Mouse (Mus musculus) CH12.LX (cell line): ENCODE measurements at regions not wholly inside any gene's neighbourhood (a gene's known extent, or its start where the extent isn't known, plus 50 kb on each side); places are given as distances from the start of the nearest gene placed in this dataset.

Experiments used
- DNase-seq: peaks from one replicate; pipeline ENCODE4 v3.0.0-alpha.2; 2013; ENCODE audit errors: extremely low read depth
- H3K27ac ChIP-seq: 2 replicates; pipeline ENCODE4 v1.5.1; 2012; ENCODE audit warnings: low read depth, mild to moderate bottlenecking, control low read depth, moderate library complexity; ENCODE audit not compliant: insufficient read depth
- H3K27me3 ChIP-seq: replicated peaks from 2 replicates; pipeline ENCODE3; 2012; ENCODE audit warnings: inconsistent platforms
- H3K36me3 ChIP-seq, 2 experiments: replicated peaks in 1 of 2; 2 replicates each; pipeline versions ENCODE3 to v1.6.1; 2012; ENCODE audit warnings: inconsistent platforms in 1 of 2, low read length in 1 of 2, mild to moderate bottlenecking in 1 of 2, mixed read lengths in 1 of 2, moderate library complexity in 1 of 2; ENCODE audit not compliant: control insufficient read depth in 1 of 2, insufficient read depth in 1 of 2
- H3K4me1 ChIP-seq, 2 experiments: 2 replicates each; pipeline ENCODE4 v1.6.1; 2012; ENCODE audit warnings: inconsistent platforms in 1 of 2, moderate library complexity in 1 of 2; ENCODE audit not compliant: insufficient read depth in 2 of 2, control insufficient read depth in 1 of 2
- H3K4me2 ChIP-seq: 2 replicates; pipeline ENCODE4 v1.6.1; 2012; ENCODE audit warnings: low read depth, mild to moderate bottlenecking, control low read depth; ENCODE audit not compliant: poor library complexity, insufficient read depth, severe bottlenecking
- H3K4me3 ChIP-seq, 3 experiments: fragments of 150-350 bp in 1 of 3; sonication (generic) in 1 of 3; replicated peaks in 1 of 3; 2 replicates each; pipeline versions ENCODE3 to v1.5.1; 2011 to 2012; ENCODE audit warnings: low read depth in 2 of 3, low read length in 2 of 3, mild to moderate bottlenecking in 2 of 3, moderate library complexity in 2 of 3, control low read depth in 1 of 3, improper control_type of control experiment in 1 of 3, inconsistent platforms in 1 of 3, mixed read lengths in 1 of 3; ENCODE audit not compliant: poor library complexity in 1 of 3
- H3K79me2 ChIP-seq: replicated peaks from 2 replicates; pipeline ENCODE4 v1.6.1; 2012; ENCODE audit warnings: mild to moderate bottlenecking, moderate library complexity; ENCODE audit not compliant: control insufficient read depth, poor library complexity, insufficient read depth, severe bottlenecking; ENCODE audit errors: extremely low read depth
- H3K9ac ChIP-seq: 2 replicates; pipeline ENCODE4 v1.6.1; 2012; ENCODE audit warnings: low read depth, mild to moderate bottlenecking, control low read depth, moderate library complexity; ENCODE audit not compliant: insufficient read depth
- H3K9me3 ChIP-seq: replicated peaks from 2 replicates; pipeline ENCODE3; 2012; ENCODE audit warnings: low read length, inconsistent platforms, mixed read lengths
- BHLHE40 ChIP-seq: IDR thresholded peaks from 2 replicates; pipeline ENCODE4 v1.6.1; 2011; ENCODE audit warnings: mild to moderate bottlenecking, low read depth, low read length, improper control_type of control experiment
- E2F4 ChIP-seq: IDR thresholded peaks from 2 replicates; pipeline ENCODE4 v1.6.1; 2011; ENCODE audit warnings: low read depth, low read length, improper control_type of control experiment; ENCODE audit not compliant: insufficient replicate concordance
- JUN ChIP-seq: IDR thresholded peaks from 2 replicates; pipeline ENCODE4 v1.6.1; 2011; ENCODE audit warnings: low read depth, mild to moderate bottlenecking, low read length, improper control_type of control experiment, moderate library complexity; ENCODE audit not compliant: insufficient read depth
- JUND ChIP-seq: conservative IDR thresholded peaks from 2 replicates; pipeline ENCODE4 v1.6.1; 2011; ENCODE audit warnings: low read depth, low read length, improper control_type of control experiment
- MAFK ChIP-seq: IDR thresholded peaks from 2 replicates; pipeline ENCODE4 v1.6.1; 2011; ENCODE audit warnings: low read length, improper control_type of control experiment; ENCODE audit not compliant: insufficient replicate concordance
- MAX ChIP-seq: IDR thresholded peaks from 2 replicates; pipeline ENCODE4 v1.6.1; 2011; ENCODE audit warnings: low read length, improper control_type of control experiment
- MAZ ChIP-seq: IDR thresholded peaks from 2 replicates; pipeline ENCODE4 v1.6.1; 2012; ENCODE audit warnings: low read depth, mild to moderate bottlenecking, inconsistent platforms, low read length, improper control_type of control experiment, moderate library complexity
- MEF2A ChIP-seq: IDR thresholded peaks from 2 replicates; pipeline ENCODE4 v1.6.1; 2014; ENCODE audit warnings: low read depth, mild to moderate bottlenecking, inconsistent platforms, low read length, improper control_type of control experiment, borderline replicate concordance
- NRF1 ChIP-seq: IDR thresholded peaks from 2 replicates; pipeline ENCODE4 v1.6.1; 2014; ENCODE audit warnings: low read depth, mild to moderate bottlenecking, inconsistent platforms, low read length, improper control_type of control experiment, moderate library complexity
- POLR2A ChIP-seq: IDR thresholded peaks from 2 replicates; pipeline ENCODE4 v1.6.1; 2011; ENCODE audit warnings: low read depth, mild to moderate bottlenecking, improper control_type of control experiment, low read length
- POLR2AphosphoS2 ChIP-seq: IDR thresholded peaks from 2 replicates; pipeline ENCODE4 v1.6.1; 2011; ENCODE audit warnings: low read depth, low read length, improper control_type of control experiment
- RAD21 ChIP-seq: IDR thresholded peaks from 2 replicates; pipeline ENCODE4 v1.6.1; 2011; ENCODE audit warnings: low read depth, mild to moderate bottlenecking, low read length, improper control_type of control experiment, moderate library complexity
- SMC3 ChIP-seq: IDR thresholded peaks from 2 replicates; pipeline ENCODE4 v1.6.1; 2011; ENCODE audit warnings: low read depth, low read length, improper control_type of control experiment
- TBP ChIP-seq: conservative IDR thresholded peaks from 2 replicates; pipeline ENCODE4 v1.6.1; 2011; ENCODE audit warnings: low read depth, low read length, improper control_type of control experiment
- USF2 ChIP-seq: conservative IDR thresholded peaks from 2 replicates; pipeline ENCODE4 v1.6.1; 2011; ENCODE audit warnings: low read depth, low read length, improper control_type of control experiment
- ZC3H11A ChIP-seq: IDR thresholded peaks from 2 replicates; pipeline ENCODE4 v1.6.1; 2012; ENCODE audit warnings: low read depth, mild to moderate bottlenecking, inconsistent platforms, low read length, improper control_type of control experiment
- ZKSCAN1 ChIP-seq: IDR thresholded peaks from 2 replicates; pipeline ENCODE4 v1.6.1; 2012; ENCODE audit warnings: low read depth, inconsistent platforms, low read length, improper control_type of control experiment, borderline replicate concordance
- ZNF384 ChIP-seq: IDR thresholded peaks from 2 replicates; pipeline ENCODE4 v1.6.1; 2012; ENCODE audit warnings: low read depth, low read length, improper control_type of control experiment, inconsistent platforms
- dilution Hi-C: fragments of 300-500 bp; cut with MboI; formaldehyde crosslinking; loops from 2 replicates; pipeline ENCODE4 v1.14.3; 2020; ENCODE audit warnings: low sequenced_read_pairs; ENCODE audit not compliant: extremely low pct_unique_long_range_greater_than_20kb, extremely low pct_ligation_motif_present
- in situ Hi-C: fragments of 300-500 bp; cut with MboI; formaldehyde crosslinking; loops from 3 replicates; pipeline ENCODE4 v1.14.3; 2019; ENCODE audit warnings: low sequenced_read_pairs, low pct_ligation_motif_present, low pct_unique_long_range_greater_than_20kb, mixed read lengths

GRCm38 (mm10) chr7:75063816-75064215, 245.2 kb downstream of the Sv2b start:
- Histone ChIP-seq H3K9me3 (no peaks in the 10 kb centered on the region), H3K4me3 (no peak overlapping the region), H3K4me1 (no peaks in the 10 kb centered on the region), H3K9ac (no peak overlapping the region), H3K4me2 (no peak overlapping the region), H3K36me3 (no peaks in the 10 kb centered on the region), H3K79me2 (no peaks in the 10 kb centered on the region), H3K27me3 (peaks cover 12% of the 10 kb centered on the region), H3K27ac (no peak overlapping the region)
- dilution Hi-C loops (no loop called here), in situ Hi-C loops (no loop called here)
- TF ChIP-seq POLR2A (no peak), NRF1 (no peak), MAZ (no peak), ZNF384 (no peak), MEF2A (no peak), RAD21 (no peak), MAX (no peak), SMC3 (no peak), POLR2AphosphoS2 (no peak), TBP (no peak), ZC3H11A (no peak), JUN (no peak), ZKSCAN1 (no peak), MAFK (no peak), JUND (no peak), E2F4 (no peak), USF2 (no peak)
- no peak for DNase-seq

- peaks cover 36% of the 10 kb centered on the region for H3K27me3 ChIP-seq
- DNase-seq, result no peak
- TF ChIP-seq BHLHE40, result no peak
- TF ChIP-seq, all 38 proteins: peak for 0
- Histone ChIP-seq H3K36me3 (no peaks in the 10 kb centered on the region), H3K4me2 (no peak overlapping the region), H3K4me1 (no peaks in the 10 kb centered on the region), H3K9me3 (no peaks in the 10 kb centered on the region), H3K4me3 (no peak overlapping the region), H3K9ac (no peak overlapping the region), H3K79me2 (no peaks in the 10 kb centered on the region), H3K27ac (no peak overlapping the region)
- in situ Hi-C loops, result no loop called here
- dilution Hi-C loops, result no loop called here
Measured at GRCm38 (mm10) chr7:75050231-75050630, 258.8 kb downstream of the Sv2b start.
